Mouse (Mus musculus): ENCODE data around the gene Pdzd2. TPM values are rescaled to one million over a fixed set of nuclear protein-coding genes. Genes with fewer than 3 reads are reported as not detected.

Pdzd2 gene
- polyA plus RNA-seq, 1 experiment from 2014 or later, result 33.2 TPM

GRCm38 (mm10) chr15:12419446-12419845 is 320.3 kb downstream of the Pdzd2 start:
- no peaks in the 10 kb centered on the region for H3K9me3 ChIP-seq (ENCODE audit: control insufficient read depth, low read length)
- no peaks in the 10 kb centered on the region for H3K36me3 ChIP-seq (ENCODE audit: control insufficient read depth, insufficient read depth, low read length)
- no peaks in the 10 kb centered on the region for H3K4me1 ChIP-seq (replicated peaks; ENCODE audit: control insufficient read depth, insufficient read depth, low read length)
- no peak overlapping the region for H3K4me2 ChIP-seq (ENCODE audit: low read depth, low read length)
- no peak overlapping the region for H3K27ac ChIP-seq (ENCODE audit: low read length)
- H3K9ac ChIP-seq (ENCODE audit: low read length), result no peak overlapping the region
- WGBS, result 70% methylated on average over 7 of the region's 7 CpGs
- no peak for ATAC-seq (ENCODE audit: low read depth)
- no peaks in the 10 kb centered on the region for H3K27me3 ChIP-seq (ENCODE audit: control insufficient read depth, insufficient read depth, low read depth, low read length)
- no peak overlapping the region for H3K4me3 ChIP-seq (ENCODE audit: low read length)

- WGBS, result 78% methylated on average over 16 of the region's 16 CpGs
- Histone ChIP-seq H3K4me1 (replicated peaks; ENCODE audit: control insufficient read depth, insufficient read depth, low read length) (no peaks in the 10 kb centered on the region), H3K27me3 (ENCODE audit: control insufficient read depth, insufficient read depth, low read depth, low read length) (no peaks in the 10 kb centered on the region), H3K9me3 (ENCODE audit: control insufficient read depth, low read length) (no peaks in the 10 kb centered on the region), H3K27ac (ENCODE audit: low read length) (no peak overlapping the region), H3K4me2 (ENCODE audit: low read depth, low read length) (no peak overlapping the region), H3K36me3 (ENCODE audit: control insufficient read depth, insufficient read depth, low read length) (no peaks in the 10 kb centered on the region), H3K9ac (ENCODE audit: low read length) (no peak overlapping the region), H3K4me3 (ENCODE audit: low read length) (no peak overlapping the region)
- ATAC-seq (ENCODE audit: low read depth), result no peak
These were observed 324.1 kb downstream of the Pdzd2 start for GRCm38 (mm10) chr15:12415536-12416200.

- Histone ChIP-seq H3K27me3 (ENCODE audit: control insufficient read depth, insufficient read depth, low read depth, low read length) (no peaks in the 10 kb centered on the region), H3K27ac (ENCODE audit: low read length) (no peak overlapping the region), H3K9me3 (ENCODE audit: control insufficient read depth, low read length) (no peaks in the 10 kb centered on the region), H3K4me3 (ENCODE audit: low read length) (no peak overlapping the region), H3K9ac (ENCODE audit: low read length) (no peak overlapping the region), H3K4me2 (ENCODE audit: low read depth, low read length) (no peak overlapping the region), H3K4me1 (replicated peaks; ENCODE audit: control insufficient read depth, insufficient read depth, low read length) (no peaks in the 10 kb centered on the region), H3K36me3 (ENCODE audit: control insufficient read depth, insufficient read depth, low read length) (no peaks in the 10 kb centered on the region)
- no peak for ATAC-seq (ENCODE audit: low read depth)
- 75% methylated on average over 6 of the region's 6 CpGs for WGBS
These were observed 325.0 kb downstream of the Pdzd2 start for GRCm38 (mm10) chr15:12414696-12415095.

GRCm38 (mm10) chr15:12408205-12408604 is 331.5 kb downstream of the Pdzd2 start:
- H3K27me3 ChIP-seq (ENCODE audit: control insufficient read depth, insufficient read depth, low read depth, low read length), result no peaks in the 10 kb centered on the region
- no peaks in the 10 kb centered on the region for H3K9me3 ChIP-seq (ENCODE audit: control insufficient read depth, low read length)
- no peaks in the 10 kb centered on the region for H3K36me3 ChIP-seq (ENCODE audit: control insufficient read depth, insufficient read depth, low read length)
- ATAC-seq (ENCODE audit: low read depth), result no peak; the same call in 1 of the 2 replicates
- no peak overlapping the region for H3K4me3 ChIP-seq (ENCODE audit: low read length)
- 52% methylated on average over 8 of the region's 8 CpGs for WGBS
- no peak overlapping the region for H3K4me2 ChIP-seq (ENCODE audit: low read depth, low read length)
- H3K27ac ChIP-seq (ENCODE audit: low read length), result no peak overlapping the region
- no peaks in the 10 kb centered on the region for H3K4me1 ChIP-seq (replicated peaks; ENCODE audit: control insufficient read depth, insufficient read depth, low read length)
- no peak overlapping the region for H3K9ac ChIP-seq (ENCODE audit: low read length)

GRCm38 (mm10) chr15:12405592-12405991 is 334.1 kb downstream of the Pdzd2 start:
- no peak for ATAC-seq (ENCODE audit: low read depth)
- WGBS, result 69% methylated on average over 5 of the region's 5 CpGs
- H3K4me1 ChIP-seq (replicated peaks; ENCODE audit: control insufficient read depth, insufficient read depth, low read length), result no peaks in the 10 kb centered on the region

GRCm38 (mm10) chr15:12397032-12397431 is 342.7 kb downstream of the Pdzd2 start:
- no peaks in the 10 kb centered on the region for H3K27me3 ChIP-seq (ENCODE audit: control insufficient read depth, insufficient read depth, low read depth, low read length)
- no peak overlapping the region for H3K27ac ChIP-seq (ENCODE audit: low read length)
- no peaks in the 10 kb centered on the region for H3K9me3 ChIP-seq (ENCODE audit: control insufficient read depth, low read length)
- no peak overlapping the region for H3K4me3 ChIP-seq (ENCODE audit: low read length)
- H3K9ac ChIP-seq (ENCODE audit: low read length), result no peak overlapping the region
- no peaks in the 10 kb centered on the region for H3K4me1 ChIP-seq (replicated peaks; ENCODE audit: control insufficient read depth, insufficient read depth, low read length)
- no peak for ATAC-seq (ENCODE audit: low read depth)
- H3K4me2 ChIP-seq (ENCODE audit: low read depth, low read length), result no peak overlapping the region
- whole genome bisulfite sequencing, result 57% methylated on average over 6 of the region's 6 CpGs
- H3K36me3 ChIP-seq (ENCODE audit: control insufficient read depth, insufficient read depth, low read length), result no peaks in the 10 kb centered on the region; the same call in 1 of the 2 replicates

More at GRCm38 (mm10) chr15:12405592-12405991, 334.1 kb downstream of the Pdzd2 start:
- Histone ChIP-seq H3K27ac (ENCODE audit: low read length) (no peak overlapping the region), H3K36me3 (ENCODE audit: control insufficient read depth, insufficient read depth, low read length) (no peaks in the 10 kb centered on the region), H3K4me3 (ENCODE audit: low read length) (no peak overlapping the region), H3K9me3 (ENCODE audit: control insufficient read depth, low read length) (no peaks in the 10 kb centered on the region), H3K27me3 (ENCODE audit: control insufficient read depth, insufficient read depth, low read depth, low read length) (no peaks in the 10 kb centered on the region), H3K4me2 (ENCODE audit: low read depth, low read length) (no peak overlapping the region), H3K9ac (ENCODE audit: low read length) (no peak overlapping the region)

- Histone ChIP-seq H3K4me2 (ENCODE audit: low read depth, low read length) (no peak overlapping the region), H3K36me3 (ENCODE audit: control insufficient read depth, insufficient read depth, low read length) (no peaks in the 10 kb centered on the region; the same call in 1 of the 2 replicates), H3K4me1 (replicated peaks; ENCODE audit: control insufficient read depth, insufficient read depth, low read length) (no peaks in the 10 kb centered on the region), H3K27me3 (ENCODE audit: control insufficient read depth, insufficient read depth, low read depth, low read length) (no peaks in the 10 kb centered on the region), H3K9ac (ENCODE audit: low read length) (no peak overlapping the region), H3K9me3 (ENCODE audit: control insufficient read depth, low read length) (no peaks in the 10 kb centered on the region), H3K27ac (ENCODE audit: low read length) (no peak overlapping the region), H3K4me3 (ENCODE audit: low read length) (no peak overlapping the region)
- 89% methylated on average over 10 of the region's 10 CpGs for WGBS
- ATAC-seq (ENCODE audit: low read depth), result no peak
These were observed 345.0 kb downstream of the Pdzd2 start for GRCm38 (mm10) chr15:12394758-12395157.

- no peaks in the 10 kb centered on the region for H3K4me1 ChIP-seq (replicated peaks; ENCODE audit: control insufficient read depth, insufficient read depth, low read length)
- no peak overlapping the region for H3K27ac ChIP-seq (ENCODE audit: low read length)
- H3K36me3 ChIP-seq (ENCODE audit: control insufficient read depth, insufficient read depth, low read length), result no peaks in the 10 kb centered on the region
- ATAC-seq (ENCODE audit: low read depth), result no peak
- H3K9me3 ChIP-seq (ENCODE audit: control insufficient read depth, low read length), result no peaks in the 10 kb centered on the region
- WGBS, result 80% methylated on average over 15 of the region's 15 CpGs
- no peak overlapping the region for H3K4me2 ChIP-seq (ENCODE audit: low read depth, low read length)
- no peaks in the 10 kb centered on the region for H3K27me3 ChIP-seq (ENCODE audit: control insufficient read depth, insufficient read depth, low read depth, low read length)
- no peak overlapping the region for H3K4me3 ChIP-seq (ENCODE audit: low read length)
- no peak overlapping the region for H3K9ac ChIP-seq (ENCODE audit: low read length)
These were observed 350.8 kb downstream of the Pdzd2 start for GRCm38 (mm10) chr15:12388726-12389489.

- H3K4me2 ChIP-seq (ENCODE audit: low read depth, low read length), result no peak overlapping the region
- H3K9ac ChIP-seq (ENCODE audit: low read length), result no peak overlapping the region
- no peaks in the 10 kb centered on the region for H3K4me1 ChIP-seq (replicated peaks; ENCODE audit: control insufficient read depth, insufficient read depth, low read length)
- no peaks in the 10 kb centered on the region for H3K27me3 ChIP-seq (ENCODE audit: control insufficient read depth, insufficient read depth, low read depth, low read length)
- no peak overlapping the region for H3K4me3 ChIP-seq (ENCODE audit: low read length)
- H3K27ac ChIP-seq (ENCODE audit: low read length), result no peak overlapping the region
- H3K36me3 ChIP-seq (ENCODE audit: control insufficient read depth, insufficient read depth, low read length), result no peaks in the 10 kb centered on the region
- no peak for ATAC-seq (ENCODE audit: low read depth)
- 52% methylated on average over 12 of the region's 13 CpGs for WGBS
- no peaks in the 10 kb centered on the region for H3K9me3 ChIP-seq (ENCODE audit: control insufficient read depth, low read length)
These were observed 355.0 kb downstream of the Pdzd2 start for GRCm38 (mm10) chr15:12384679-12385078.

Data from lung, embryonic 16.5 days (tissue).